Mouse (Mus musculus): ENCODE results near the gene Ppfibp1.

Ppfibp1 gene

DNA sequence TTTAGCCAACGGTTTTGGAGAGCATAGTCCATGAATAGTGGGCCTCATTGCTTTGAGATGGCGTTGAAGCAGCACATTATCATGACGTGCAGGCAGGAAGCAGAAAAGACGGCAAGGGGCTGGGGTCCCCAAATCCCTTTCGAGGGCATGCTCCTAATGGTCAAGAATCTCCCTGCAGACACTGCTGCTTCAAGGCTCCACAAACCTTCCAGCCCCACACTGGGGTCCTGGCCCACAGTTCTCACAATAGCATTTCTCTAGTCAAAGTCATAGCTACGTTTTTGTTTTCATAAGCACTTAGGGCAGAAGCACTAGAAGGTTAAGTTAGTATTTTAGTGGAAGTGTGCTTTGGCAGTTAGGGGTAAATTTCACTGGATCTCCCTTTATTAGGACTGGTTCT, 107.6 kb downstream of the Ppfibp1 start:
- DNase-seq (ENCODE audit: low spot score) = no peak

DNA sequence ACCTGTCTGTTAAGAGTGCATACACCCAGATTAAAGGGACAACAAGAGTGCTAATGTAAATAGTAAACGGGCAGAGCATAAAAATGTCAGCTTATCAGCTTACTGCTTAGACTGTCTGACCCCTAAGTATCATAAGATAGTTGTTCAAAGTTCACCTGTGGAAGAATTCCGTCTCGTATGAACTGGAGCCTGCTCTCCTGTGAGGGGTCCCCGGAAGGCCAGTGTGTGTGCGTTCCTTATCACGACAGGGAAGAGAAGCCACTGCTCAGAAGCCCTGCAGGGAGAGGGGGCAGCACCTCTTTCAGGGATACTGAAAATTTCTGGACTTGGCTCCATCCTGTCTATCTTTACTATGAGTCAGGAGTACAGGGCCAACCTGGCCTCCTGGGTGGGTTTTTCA, 108.7 kb downstream of the Ppfibp1 start:
- no peak for DNase-seq (ENCODE audit: low spot score)

DNA sequence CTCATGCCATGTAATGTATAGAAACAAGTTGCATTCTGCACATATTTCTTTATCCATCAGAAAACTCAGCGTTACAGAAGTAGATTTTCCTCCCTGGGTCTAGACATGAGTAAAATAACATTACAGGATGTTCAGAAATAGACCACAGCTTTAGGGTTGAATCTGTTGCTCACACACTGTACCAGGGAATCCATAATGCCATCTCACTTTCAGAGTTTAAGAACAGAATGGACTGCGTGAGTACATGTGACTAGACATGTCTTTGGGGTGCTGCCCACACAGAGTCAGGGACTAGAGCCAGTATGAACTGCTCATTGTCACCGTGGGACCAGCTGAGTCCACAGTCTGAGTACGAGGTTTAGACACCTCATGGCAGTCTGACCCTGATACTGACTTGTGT, 110.4 kb downstream of the Ppfibp1 start:
- no peak for DNase-seq (ENCODE audit: low spot score)

DNA sequence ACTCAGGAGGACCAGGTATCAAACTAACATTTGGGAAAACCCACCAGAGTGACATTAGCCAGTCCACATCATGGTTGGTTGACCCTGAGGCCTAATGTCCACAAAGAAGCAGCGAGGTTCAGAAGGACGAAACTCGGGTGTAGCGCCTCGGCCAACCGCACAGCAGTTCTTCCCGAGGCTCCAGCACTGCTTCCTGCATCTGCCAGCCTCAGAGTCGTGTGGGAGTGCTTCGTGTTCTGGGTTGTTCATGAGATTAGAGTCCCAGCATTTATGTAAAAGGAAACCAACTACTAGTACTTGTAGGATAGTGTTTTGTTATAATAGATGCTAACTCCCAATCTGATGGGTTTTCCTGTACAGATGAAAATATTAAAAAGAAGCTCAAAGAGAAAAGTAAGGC, 111.0 kb downstream of the Ppfibp1 start:
- DNase-seq (ENCODE audit: low spot score) = no peak

DNA sequence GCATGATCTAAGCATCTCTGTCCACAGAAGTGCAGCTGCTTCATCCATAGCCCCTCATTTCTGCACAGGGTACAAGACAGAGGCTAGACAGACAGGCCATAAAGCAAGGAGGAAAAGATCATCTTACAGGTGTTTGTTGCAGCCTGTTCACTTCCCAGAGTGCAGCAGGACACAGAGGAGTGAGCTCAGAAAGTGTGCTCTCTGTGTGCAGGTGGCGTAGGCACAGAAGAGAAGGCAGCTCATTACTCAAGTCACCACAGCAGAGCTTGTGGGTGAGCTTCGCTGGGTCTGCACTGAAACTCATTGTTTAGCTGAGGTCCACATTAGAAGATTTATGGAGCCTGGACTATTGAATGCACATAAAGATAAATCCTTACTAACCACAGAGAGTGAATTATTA, 111.5 kb downstream of the Ppfibp1 start:
- no peak for DNase-seq (ENCODE audit: low spot score)

DNA sequence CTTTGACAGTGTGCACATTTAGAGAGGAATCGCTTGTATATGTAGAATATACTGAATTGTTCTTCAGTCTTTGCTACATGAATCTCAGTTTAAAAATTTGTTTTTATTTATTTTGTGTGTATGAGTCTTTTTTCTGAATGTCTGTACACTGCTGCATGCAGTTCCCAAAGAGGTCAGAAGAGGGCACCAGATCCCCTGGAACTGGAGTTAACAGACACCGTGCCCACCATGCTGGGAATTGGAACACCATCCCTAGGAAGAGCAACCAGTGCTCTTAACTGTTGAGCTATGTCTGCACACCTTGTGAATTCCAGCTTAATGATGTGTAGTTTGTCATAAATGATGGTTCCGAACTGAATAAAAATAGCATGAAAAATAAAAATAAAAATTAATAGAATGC, 119.9 kb downstream of the Ppfibp1 start:
- DNase-seq (ENCODE audit: low spot score) = peak; percentile 28

DNA sequence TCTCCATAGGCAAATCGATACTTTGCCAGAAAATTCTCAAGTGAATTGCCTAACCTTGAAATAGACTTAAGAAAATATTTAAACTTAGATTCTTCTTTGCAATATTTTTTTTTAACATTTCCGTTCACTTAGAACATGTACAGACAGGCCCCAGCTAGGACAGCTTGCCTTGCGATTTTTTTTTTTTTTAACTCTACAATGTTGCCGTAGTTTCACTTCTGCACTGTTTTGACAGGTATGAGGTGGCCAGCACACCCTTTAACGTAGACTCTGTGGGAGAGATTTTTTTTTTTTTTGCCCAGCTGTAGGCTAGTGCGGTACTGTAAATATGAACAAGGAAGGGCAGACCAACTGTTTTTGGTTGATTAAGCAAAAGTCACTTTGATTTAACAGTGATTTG, 122.1 kb downstream of the Ppfibp1 start:
- no peak for DNase-seq (ENCODE audit: low spot score)

DNA sequence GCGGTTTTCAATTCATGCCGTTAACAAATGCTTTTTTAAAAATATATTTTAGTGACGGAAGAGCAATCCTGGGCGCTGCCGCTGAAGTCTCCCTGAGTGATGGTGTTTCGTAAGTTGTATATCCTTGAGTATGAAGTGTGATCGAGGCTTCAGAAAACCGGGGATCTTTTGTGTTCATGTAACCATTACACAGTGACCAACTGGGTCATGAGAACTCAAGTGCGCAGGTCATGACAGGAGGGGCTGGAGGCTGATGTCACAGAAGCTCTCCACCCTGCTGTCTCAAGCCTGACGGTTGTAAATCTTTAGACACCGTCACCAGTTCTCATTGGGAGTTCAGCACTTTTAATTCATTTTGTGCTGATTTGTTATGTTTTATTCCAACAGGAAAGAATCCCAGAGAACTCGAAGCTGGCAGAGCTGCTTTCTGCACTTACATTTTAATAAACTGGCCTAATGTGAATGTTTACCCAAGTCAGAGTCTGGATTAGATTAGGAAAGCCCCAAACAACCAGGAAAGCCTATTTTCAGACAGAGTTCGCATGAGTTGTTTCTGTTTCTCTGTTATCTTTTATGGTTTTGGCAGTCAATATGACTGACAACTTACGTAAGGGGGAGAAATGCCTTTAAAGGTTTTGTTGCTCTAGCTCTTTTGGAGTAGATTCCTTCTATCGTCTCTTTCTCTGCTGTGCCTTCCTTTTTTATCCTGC, 122.7 kb downstream of the Ppfibp1 start:
- no peak for DNase-seq (ENCODE audit: low spot score)

DNA sequence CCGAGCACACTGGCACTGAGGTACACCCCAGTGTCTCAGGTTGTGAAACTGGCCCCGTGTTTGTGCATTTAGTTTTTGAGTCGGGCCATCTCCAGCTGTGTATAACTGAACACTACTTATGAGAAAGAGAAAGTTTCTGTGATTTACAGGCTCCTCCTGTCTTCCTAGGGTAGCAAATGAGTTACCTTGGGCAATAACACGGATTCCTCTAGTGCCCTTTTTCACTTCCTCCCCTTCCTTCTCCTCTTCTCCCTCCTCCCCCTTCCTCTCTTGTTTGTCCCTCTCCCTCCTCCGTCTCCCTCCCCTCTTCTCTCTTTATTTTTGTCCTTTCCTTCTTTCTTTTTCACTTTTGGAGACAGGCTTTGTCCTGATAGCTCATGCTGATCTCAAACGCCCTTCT, 123.3 kb downstream of the Ppfibp1 start:
- DNase-seq (ENCODE audit: low spot score) = no peak

DNA sequence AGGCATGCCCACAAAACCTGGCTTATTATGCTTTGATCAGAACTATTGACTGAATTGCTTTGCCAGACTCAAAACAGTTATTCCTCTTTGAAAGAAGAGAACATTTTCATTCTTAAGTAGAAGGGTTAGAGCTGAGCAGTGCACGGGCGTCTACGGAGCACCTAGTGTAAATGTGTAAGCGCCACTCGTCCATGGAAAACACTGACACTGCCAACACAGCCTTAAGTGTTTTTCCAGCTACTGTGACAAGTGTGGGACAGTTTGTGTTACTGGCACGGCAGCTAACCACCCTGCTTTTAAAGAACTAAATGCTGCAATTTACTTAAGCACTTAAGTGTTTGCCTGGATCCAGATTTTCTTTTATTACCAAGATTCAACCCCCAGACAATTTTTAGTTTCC, 123.7 kb downstream of the Ppfibp1 start:
- DNase-seq (ENCODE audit: low spot score) = no peak

DNA sequence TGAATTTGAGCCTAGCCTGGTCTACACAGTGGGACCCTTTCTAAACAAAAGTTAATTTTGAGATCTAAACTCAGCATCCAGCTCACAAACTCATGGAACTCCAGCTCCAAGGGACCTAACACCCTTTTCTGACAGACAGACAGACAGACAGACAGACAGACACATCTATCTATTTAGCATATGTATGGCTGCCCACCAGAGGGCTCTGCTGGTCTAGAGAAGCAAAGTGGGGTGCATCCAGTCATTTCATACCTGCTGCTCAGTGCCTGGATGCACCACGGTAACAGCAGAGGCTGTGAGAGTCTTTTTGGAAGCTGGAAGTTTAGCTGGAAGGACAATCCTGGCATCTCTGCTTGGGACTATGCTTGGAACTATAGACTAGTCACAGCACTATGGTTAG, 125.3 kb downstream of the Ppfibp1 start:
- peak; percentile 3 for DNase-seq (ENCODE audit: low spot score)

DNA sequence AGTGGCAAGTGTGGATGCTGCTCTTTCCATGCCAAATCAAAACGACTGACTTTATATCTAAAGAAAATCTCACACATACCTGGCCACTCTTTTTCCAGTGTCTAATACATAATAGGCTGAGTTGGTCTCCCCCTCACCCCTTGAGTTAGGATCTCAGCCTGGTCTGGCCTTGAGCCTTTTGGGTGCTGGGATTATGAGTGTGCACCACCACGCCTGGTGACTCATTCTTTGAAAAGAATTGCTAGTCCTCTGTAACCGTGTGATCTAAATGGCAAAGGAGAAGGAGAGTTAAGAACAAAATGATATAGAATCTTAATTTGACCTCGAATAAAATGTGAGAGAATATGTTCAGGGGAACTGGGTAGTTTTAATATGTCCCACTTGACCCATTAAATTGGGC, 129.6 kb downstream of the Ppfibp1 start:
- DNase-seq (ENCODE audit: low spot score) = no peak

DNA sequence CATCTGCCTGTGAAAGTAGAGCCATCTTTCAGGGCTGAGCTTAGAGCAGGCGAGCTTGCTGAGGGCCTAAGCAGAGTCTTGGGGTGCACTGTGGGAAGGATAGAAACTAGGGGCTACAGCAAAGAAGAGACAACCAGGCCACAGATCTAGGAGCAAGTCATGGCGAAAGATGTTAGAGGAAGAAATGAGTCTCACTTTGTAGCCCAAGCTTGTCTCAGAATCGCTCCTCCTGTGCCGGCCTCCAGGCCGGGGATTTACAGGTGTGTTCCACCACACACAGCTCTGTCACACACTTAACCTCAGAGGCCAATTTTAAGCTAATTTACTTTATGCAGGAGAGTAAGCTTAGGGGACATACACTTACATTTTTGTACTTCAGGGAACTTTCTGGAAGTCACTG, 130.1 kb downstream of the Ppfibp1 start:
- no peak for DNase-seq (ENCODE audit: low spot score)

DNA sequence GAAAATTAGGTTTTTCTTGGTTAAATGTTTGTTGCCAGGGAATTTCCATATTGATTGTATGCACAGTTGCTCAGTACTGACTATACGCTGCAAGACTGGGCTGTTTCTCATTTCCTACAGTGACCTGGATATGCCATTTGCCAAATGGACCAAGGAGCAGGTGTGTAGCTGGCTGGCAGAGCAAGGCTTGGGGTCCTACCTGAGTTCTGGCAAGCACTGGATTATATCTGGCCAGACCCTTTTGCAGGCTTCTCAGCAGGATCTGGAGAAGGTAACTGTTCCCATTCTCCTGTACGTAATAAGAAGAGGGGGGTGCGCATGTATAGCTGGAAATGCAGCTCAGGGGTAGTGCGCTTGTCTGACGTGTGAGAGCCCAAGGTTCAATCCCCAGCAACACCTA, 132.9 kb downstream of the Ppfibp1 start:
- DNase-seq (ENCODE audit: low spot score) = no peak

DNA sequence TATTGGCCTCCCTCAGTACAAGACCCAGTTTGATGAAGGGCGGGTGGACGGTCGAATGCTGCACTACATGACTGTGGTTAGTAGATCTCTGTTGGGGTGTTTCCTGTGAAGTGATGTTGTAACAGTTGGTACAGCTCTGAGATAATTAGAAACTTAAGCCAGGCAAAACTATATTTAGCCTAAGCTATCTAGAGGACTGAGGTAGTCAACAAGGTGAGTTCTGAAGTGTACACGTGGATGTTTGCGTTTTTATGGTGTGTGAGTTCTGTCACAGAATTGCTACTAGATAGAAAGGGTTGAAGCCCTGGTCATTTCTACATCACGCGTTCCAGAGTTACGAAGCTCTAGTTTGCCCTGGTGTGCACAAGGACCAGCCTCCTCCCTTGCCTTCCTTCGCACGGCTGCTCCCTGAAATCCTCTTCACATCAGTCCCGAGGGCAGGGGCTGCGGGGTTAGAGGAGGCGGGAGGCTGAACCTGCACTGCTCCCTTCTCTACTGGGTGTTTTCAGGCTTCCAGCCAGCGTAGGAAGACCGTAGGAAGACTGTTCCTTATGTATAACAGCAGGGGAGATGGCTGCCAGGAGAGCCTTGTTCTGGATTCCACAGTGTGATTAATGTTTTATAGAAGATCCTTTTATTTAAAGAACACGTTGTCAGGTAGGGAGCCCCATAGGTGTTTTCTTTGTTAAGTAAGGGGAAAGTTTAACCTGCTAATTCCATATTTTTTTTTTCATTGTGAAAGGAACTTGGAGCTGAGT, 134.3 kb downstream of the Ppfibp1 start:
- DNase-seq (ENCODE audit: low spot score) = no peak

DNA sequence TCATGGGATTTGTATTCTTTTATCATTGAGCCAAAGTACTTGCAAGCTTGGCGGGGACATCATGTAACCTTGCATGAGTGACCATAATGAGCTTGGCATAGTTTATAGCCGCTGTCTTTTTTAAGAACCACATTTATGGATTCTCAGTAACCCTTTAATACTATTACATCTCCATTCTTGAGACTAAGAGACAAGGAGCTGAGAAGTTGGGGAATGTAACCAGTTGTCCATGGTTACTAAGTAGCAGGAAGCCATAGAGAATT, 134.8 kb downstream of the Ppfibp1 start:
- DNase-seq (ENCODE audit: low spot score) = no peak

DNA sequence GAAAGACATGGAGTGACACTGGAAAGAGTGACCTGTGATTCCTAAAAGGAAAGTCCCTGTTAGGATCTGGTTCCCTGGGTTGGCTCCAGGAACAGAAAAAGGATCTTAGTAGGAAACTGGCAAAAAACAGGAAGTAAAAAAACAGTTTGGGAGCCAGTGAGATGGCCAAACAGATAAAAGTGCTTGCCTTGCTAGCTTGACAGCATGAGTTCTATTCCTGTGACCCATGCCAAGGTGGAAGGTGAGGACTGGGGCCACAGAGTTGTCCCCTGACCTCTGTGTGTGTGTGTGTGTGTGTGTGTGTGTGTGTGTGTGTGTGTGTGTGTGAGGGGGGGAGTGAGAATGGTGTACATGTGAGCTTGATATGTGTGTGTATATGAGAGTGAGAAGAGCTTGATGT, 135.3 kb downstream of the Ppfibp1 start:
- DNase-seq (ENCODE audit: low spot score) = no peak

DNA sequence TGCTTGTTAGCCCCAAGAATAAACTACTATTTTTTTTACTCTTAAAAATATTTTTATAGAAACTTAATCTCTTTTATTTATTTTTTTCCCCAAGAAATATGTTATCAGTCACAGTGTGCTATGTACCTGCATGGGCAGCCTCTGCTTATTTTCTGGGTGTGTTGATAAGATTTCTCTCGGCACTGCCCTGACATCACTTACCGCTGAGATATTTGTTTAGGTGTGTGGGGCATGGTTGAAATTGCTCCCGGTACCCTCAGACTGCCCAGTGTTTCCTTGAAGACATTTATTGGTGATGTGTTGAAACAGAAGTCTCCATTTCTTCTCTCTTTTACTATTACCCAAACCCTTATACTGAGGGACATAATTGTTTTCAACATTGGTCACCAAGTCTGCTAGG, 136.5 kb downstream of the Ppfibp1 start:
- no peak for DNase-seq (ENCODE audit: low spot score)

DNA sequence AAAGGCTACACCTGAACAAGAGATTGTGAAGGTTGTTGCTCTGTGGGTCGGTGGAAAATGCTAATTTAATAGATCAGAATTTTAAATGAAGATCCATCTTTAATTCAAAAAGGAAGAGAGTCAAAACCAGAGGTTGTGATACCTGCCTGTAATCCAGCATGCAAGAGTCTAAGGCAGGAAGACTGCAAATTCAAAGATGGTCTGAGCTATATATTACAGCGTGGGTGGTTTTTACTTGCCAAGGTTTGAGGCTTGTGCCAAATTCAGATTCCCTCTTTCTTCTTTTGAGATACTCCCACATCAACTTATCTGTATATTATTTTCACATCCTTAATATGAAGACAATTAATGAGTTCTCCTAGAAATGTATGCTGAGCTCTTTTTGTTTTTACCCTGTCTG, 140.1 kb downstream of the Ppfibp1 start:
- DNase-seq (ENCODE audit: low spot score) = no peak

DNA sequence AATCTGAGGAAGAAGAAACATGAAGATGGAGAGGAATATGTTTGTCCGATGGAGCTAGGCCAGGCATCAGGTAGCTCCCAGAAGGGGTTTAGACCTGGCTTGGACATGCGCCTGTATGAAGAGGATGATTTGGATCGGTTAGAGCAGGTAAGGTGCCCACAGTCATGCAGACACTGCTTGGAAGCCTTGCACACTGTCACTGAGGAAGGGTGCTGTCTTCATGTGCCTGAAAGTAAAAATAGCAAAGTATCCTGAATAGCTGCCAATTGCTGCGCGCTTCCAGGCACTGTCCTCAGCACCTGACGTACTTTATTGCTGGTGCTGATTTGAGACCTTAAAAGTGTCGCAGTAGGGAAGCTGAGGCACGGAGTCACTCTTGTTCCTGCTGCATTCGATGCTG, 141.3 kb downstream of the Ppfibp1 start:
- DNase-seq (ENCODE audit: low spot score) = no peak

DNA sequence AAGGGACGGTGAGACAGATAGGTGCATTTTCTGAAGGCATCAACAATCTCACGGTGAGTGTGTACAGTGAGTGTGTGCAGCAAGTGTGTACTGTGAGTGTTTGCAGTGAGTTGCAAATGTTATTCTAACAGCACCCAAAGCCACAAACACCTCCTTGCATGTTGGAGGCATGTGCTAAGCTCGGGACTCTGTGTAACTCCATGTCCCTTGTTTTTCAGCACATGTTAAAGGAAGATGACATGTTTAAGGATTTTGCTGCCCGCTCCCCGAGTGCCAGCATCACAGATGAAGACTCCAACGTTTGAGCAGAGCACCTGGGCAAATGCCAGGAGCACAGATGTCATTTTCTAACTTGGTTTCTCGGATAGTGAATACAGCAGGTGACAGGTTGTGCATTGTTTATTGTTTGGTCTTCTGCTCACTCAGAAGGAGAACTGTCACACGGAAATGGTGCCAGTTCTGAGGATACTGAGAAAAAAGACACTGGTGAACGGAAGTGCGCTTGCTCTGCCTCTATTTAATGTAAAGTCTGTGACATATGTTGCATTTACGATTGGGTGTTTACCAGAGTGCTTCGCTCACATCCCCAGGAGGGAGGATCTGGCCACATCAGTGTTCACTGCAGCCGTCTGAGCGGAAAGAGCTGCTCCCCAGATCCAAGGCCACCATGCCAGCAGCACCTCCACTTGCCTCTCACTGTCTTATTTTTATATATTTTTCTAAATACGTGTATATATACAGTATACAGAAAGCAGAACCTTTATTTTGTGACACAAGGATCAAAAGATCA, 142.0 kb downstream of the Ppfibp1 start:
- no peak for DNase-seq (ENCODE audit: low spot score)

DNA sequence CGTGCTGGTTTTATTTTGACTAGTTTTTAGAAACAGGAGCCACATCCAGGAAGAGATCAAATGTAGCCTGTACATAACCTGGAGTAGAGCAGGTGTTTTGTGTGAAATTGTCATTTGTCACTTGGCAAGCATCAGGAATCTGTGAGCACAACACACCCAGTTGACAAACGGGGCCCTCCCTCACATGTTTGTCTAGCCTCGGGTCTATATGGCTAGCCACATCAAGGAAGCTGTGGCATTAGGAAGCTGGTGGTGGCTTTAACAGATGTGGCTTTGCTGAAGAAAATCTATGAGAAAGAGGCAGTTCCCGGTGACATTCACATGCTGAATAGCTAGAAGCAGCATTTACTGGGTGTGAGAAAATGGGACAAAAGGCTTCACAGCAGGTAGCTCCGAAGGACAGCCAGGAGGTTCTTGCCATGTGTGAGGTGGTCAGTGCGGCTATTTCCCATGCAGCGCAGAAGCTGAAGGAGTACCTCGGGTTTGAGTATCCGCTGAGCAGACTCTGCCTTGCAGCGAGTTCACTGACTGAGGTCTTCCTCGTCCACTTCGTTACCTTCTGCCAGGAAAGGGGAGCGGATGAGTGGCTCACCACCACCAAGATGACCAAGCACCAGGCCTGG, 144.1 kb downstream of the Ppfibp1 start, which contains the start of gene Rep15:
Gene Rep15 (plus strand): TSS at position 282 of the 623 bp plus-strand sequence.
- peak; percentile 7 for DNase-seq (ENCODE audit: low spot score)

Data from T-cell, adult 2 months (primary cell).